Comparison of ENCODE assay signal across 18 mouse cellular contexts in genomic region chr2:54841245-54841644, GRCm38 (mm10).
A peak's percentile ranks its signal among the peaks of the same experiment; 100 is the strongest.
DNase-seq lines count a peak whose midpoint lies in the region; ATAC-seq lines count a peak whose summit lies in the region.
"Had no signal": no experiment of that assay in that cellular context is flagged by ENCODE, and none has a peak within 500 bp of the region (broad histone marks: within the 10 kb centered on the region; RNA-seq: fewer than 3 reads in every experiment).

No protein-coding gene starts in this region.

- no peak overlapping the region for H3K4me3 ChIP-seq in hindbrain, embryonic 12.5 days
- H3K4me3 ChIP-seq in hindbrain, embryonic 16.5 days (ENCODE audit: low read length): no peak overlapping the region
- no peak overlapping the region for H3K4me3 ChIP-seq in neural tube, embryonic 12.5 days
- H3K4me3 ChIP-seq in neural tube, embryonic 13.5 days: no peak overlapping the region
- no peak overlapping the region for H3K4me3 ChIP-seq in forebrain, embryonic 15.5 days
- H3K4me3 ChIP-seq: embryonic facial prominence, embryonic 13.5 days; forebrain, embryonic 13.5 days; heart, embryonic 13.5 days; hindbrain, embryonic 13.5 days had no signal

- no peaks in the 10 kb centered on the region for H3K9me3 ChIP-seq in hindbrain, embryonic 12.5 days (replicated peaks)
- H3K9me3 ChIP-seq in hindbrain, embryonic 16.5 days (ENCODE audit: control insufficient read depth, low read length): no peaks in the 10 kb centered on the region
- no peaks in the 10 kb centered on the region for H3K9me3 ChIP-seq in neural tube, embryonic 12.5 days
- no peaks in the 10 kb centered on the region for H3K9me3 ChIP-seq in neural tube, embryonic 13.5 days
- no peaks in the 10 kb centered on the region for H3K9me3 ChIP-seq in forebrain, embryonic 15.5 days
- H3K9me3 ChIP-seq: embryonic facial prominence, embryonic 13.5 days; forebrain, embryonic 13.5 days; heart, embryonic 13.5 days; hindbrain, embryonic 13.5 days had no signal

- no peak for DNase-seq in neural tube, embryonic 10.5 days (ENCODE audit: extremely low spot score, low spot score)
- DNase-seq: adrenal gland, adult 2 months; adrenal gland, postnatal 25 days; cerebellum, adult 2 months; cerebellum, postnatal 10 days; gastrocnemius, postnatal 36 days; heart, adult 11 months; heart, postnatal 4 days had no signal

- H3K4me2 ChIP-seq in hindbrain, embryonic 12.5 days (replicated peaks): no peak overlapping the region
- no peak overlapping the region for H3K4me2 ChIP-seq in hindbrain, embryonic 16.5 days (ENCODE audit: low read length)
- H3K4me2 ChIP-seq in neural tube, embryonic 12.5 days (replicated peaks): no peak overlapping the region
- H3K4me2 ChIP-seq in neural tube, embryonic 13.5 days: no peak overlapping the region
- no peak overlapping the region for H3K4me2 ChIP-seq in forebrain, embryonic 15.5 days (replicated peaks)
- H3K4me2 ChIP-seq: embryonic facial prominence, embryonic 13.5 days; forebrain, embryonic 13.5 days; heart, embryonic 13.5 days; hindbrain, embryonic 13.5 days had no signal

- H3K9ac ChIP-seq in hindbrain, embryonic 12.5 days: no peak overlapping the region
- H3K9ac ChIP-seq in hindbrain, embryonic 16.5 days (ENCODE audit: low read depth, low read length): no peak overlapping the region
- H3K9ac ChIP-seq in neural tube, embryonic 12.5 days: no peak overlapping the region
- H3K9ac ChIP-seq in neural tube, embryonic 13.5 days: no peak overlapping the region
- H3K9ac ChIP-seq in forebrain, embryonic 15.5 days (replicated peaks): no peak overlapping the region
- H3K9ac ChIP-seq: embryonic facial prominence, embryonic 13.5 days; forebrain, embryonic 13.5 days; heart, embryonic 13.5 days; hindbrain, embryonic 13.5 days had no signal

- no peaks in the 10 kb centered on the region for H3K36me3 ChIP-seq in hindbrain, embryonic 12.5 days
- no peaks in the 10 kb centered on the region for H3K36me3 ChIP-seq in hindbrain, embryonic 16.5 days (ENCODE audit: control insufficient read depth, insufficient read depth, low read length)
- H3K36me3 ChIP-seq in neural tube, embryonic 12.5 days: no peaks in the 10 kb centered on the region
- no peaks in the 10 kb centered on the region for H3K36me3 ChIP-seq in neural tube, embryonic 13.5 days
- no peaks in the 10 kb centered on the region for H3K36me3 ChIP-seq in forebrain, embryonic 15.5 days
- H3K36me3 ChIP-seq: embryonic facial prominence, embryonic 13.5 days; heart, embryonic 13.5 days; hindbrain, embryonic 13.5 days had no signal

- no peaks in the 10 kb centered on the region for H3K27me3 ChIP-seq in hindbrain, embryonic 12.5 days
- no peaks in the 10 kb centered on the region for H3K27me3 ChIP-seq in hindbrain, embryonic 16.5 days (replicated peaks; ENCODE audit: control insufficient read depth, insufficient read depth, low read length)
- no peaks in the 10 kb centered on the region for H3K27me3 ChIP-seq in neural tube, embryonic 12.5 days (replicated peaks)
- H3K27me3 ChIP-seq in neural tube, embryonic 13.5 days: no peaks in the 10 kb centered on the region
- no peaks in the 10 kb centered on the region for H3K27me3 ChIP-seq in forebrain, embryonic 15.5 days
- H3K27me3 ChIP-seq: CH12.LX; embryonic facial prominence, embryonic 13.5 days; forebrain, embryonic 13.5 days; heart, embryonic 13.5 days; hindbrain, embryonic 13.5 days had no signal

- WGBS in hindbrain, embryonic 12.5 days: 33% methylated on average over 1 of the region's 1 CpGs
- 27% methylated on average over 1 of the region's 1 CpGs for WGBS in hindbrain, embryonic 16.5 days
- 15% methylated on average over 1 of the region's 1 CpGs for WGBS in neural tube, embryonic 12.5 days
- WGBS in neural tube, embryonic 13.5 days: 22% methylated on average over 1 of the region's 1 CpGs
- 51% methylated on average over 1 of the region's 1 CpGs for WGBS in forebrain, embryonic 15.5 days

- H3K4me1 ChIP-seq in hindbrain, embryonic 12.5 days: no peaks in the 10 kb centered on the region
- no peaks in the 10 kb centered on the region for H3K4me1 ChIP-seq in hindbrain, embryonic 16.5 days (ENCODE audit: control insufficient read depth, insufficient read depth, low read depth, low read length)
- no peaks in the 10 kb centered on the region for H3K4me1 ChIP-seq in neural tube, embryonic 12.5 days
- 0 out of 2 replicates have a peak, but pooled peaks cover 3% of the 10 kb centered on the region for H3K4me1 ChIP-seq in neural tube, embryonic 13.5 days (replicated peaks)
- H3K4me1 ChIP-seq in forebrain, embryonic 15.5 days: no peaks in the 10 kb centered on the region
- H3K4me1 ChIP-seq: embryonic facial prominence, embryonic 13.5 days; forebrain, embryonic 13.5 days; heart, embryonic 13.5 days; hindbrain, embryonic 13.5 days had no signal

- ATAC-seq in hindbrain, embryonic 12.5 days (ENCODE audit: low FRiP score): peak; percentile 43; the same call in 1 of the 2 replicates
- no peak for ATAC-seq in hindbrain, embryonic 16.5 days
- peak; percentile 81 for ATAC-seq in neural tube, embryonic 12.5 days (ENCODE audit: low FRiP score, low read depth)
- ATAC-seq in neural tube, embryonic 13.5 days (ENCODE audit: low read depth): peak; percentile 82; the same call in 1 of the 2 replicates
- ATAC-seq in forebrain, embryonic 15.5 days (replicated peaks): no peak
- ATAC-seq: forebrain, embryonic 13.5 days had no signal

- no peak overlapping the region for H3K27ac ChIP-seq in hindbrain, embryonic 12.5 days
- no peak overlapping the region for H3K27ac ChIP-seq in hindbrain, embryonic 16.5 days (ENCODE audit: low read depth, low read length)
- H3K27ac ChIP-seq in neural tube, embryonic 12.5 days: no peak overlapping the region
- H3K27ac ChIP-seq in neural tube, embryonic 13.5 days (replicated peaks): peak overlapping the region; percentile 38; the same call in 1 of the 2 replicates
- no peak overlapping the region for H3K27ac ChIP-seq in forebrain, embryonic 15.5 days (replicated peaks)
- H3K27ac ChIP-seq: embryonic facial prominence, embryonic 13.5 days; forebrain, embryonic 13.5 days; heart, embryonic 13.5 days; hindbrain, embryonic 13.5 days had no signal

Comparison
In these comparisons a context has a peak if more than half of its experiments do, and no peak if none do; other contexts are left out.
1. ATAC-seq: peak in hindbrain, embryonic 12.5 days (single experiment), neural tube, embryonic 12.5 days (single experiment) and neural tube, embryonic 13.5 days (single experiment); none in hindbrain, embryonic 16.5 days (single experiment) and forebrain, embryonic 15.5 days (single experiment).